17 mouse cellular contexts compared by ENCODE assay signal in the genomic region with DNA sequence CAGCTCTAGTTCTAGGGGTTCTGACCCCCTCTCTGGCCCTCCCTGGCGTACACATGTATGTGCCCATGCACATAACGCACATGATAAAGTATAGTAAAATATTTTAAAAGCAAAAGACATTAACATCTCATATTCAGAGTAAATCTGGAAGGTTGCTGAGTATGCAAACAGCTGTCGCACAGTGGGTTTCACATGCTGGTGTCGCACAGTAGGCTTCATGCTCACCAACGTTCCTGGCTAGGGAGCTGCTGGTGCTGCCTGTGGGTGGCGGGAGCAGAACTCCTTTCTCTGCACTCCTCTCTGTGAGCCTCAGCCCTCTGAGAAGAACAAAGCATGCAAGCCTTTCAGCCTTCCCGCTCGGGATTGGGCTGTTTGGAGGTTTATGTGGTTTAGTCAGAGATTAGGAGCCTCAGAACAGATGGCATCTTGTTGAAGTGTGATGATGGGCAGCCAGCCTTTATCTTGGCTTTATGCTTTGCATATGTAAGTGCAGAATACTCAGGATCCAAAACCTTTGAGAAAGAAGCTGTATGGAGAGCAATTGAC. TPM values are rescaled to one million over a fixed set of nuclear protein-coding genes. Genes with fewer than 3 reads are reported as not detected.
DNase-seq lines count a peak whose midpoint lies in the region; ATAC-seq lines count a peak whose summit lies in the region.
"Had no signal": no experiment of that assay in that cellular context is flagged by ENCODE, and none has a peak within 500 bp of the region (broad histone marks: within the 10 kb centered on the region; RNA-seq: fewer than 3 reads in every experiment).

No protein-coding gene starts in this region.

- H3K27me3 ChIP-seq in limb, embryonic 10.5 days (ENCODE audit: low read depth, poor library complexity, severe bottlenecking), result no peaks in the 10 kb centered on the region
- no peaks in the 10 kb centered on the region for H3K27me3 ChIP-seq in kidney, embryonic 14.5 days (ENCODE audit: control insufficient read depth, insufficient read depth, low read length)
- H3K27me3 ChIP-seq: embryonic facial prominence, embryonic 12.5 days; heart, embryonic 13.5 days; hindbrain, embryonic 12.5 days; liver, embryonic 15.5 days had no signal

- H3K27ac ChIP-seq in limb, embryonic 10.5 days, result no peak overlapping the region
- no peak overlapping the region for H3K27ac ChIP-seq in kidney, embryonic 14.5 days (ENCODE audit: low read depth, low read length)
- H3K27ac ChIP-seq: embryonic facial prominence, embryonic 12.5 days; heart, embryonic 13.5 days; hindbrain, embryonic 12.5 days; liver, embryonic 15.5 days had no signal

- no peak overlapping the region for H3K4me3 ChIP-seq in limb, embryonic 10.5 days
- no peak overlapping the region for H3K4me3 ChIP-seq in kidney, embryonic 14.5 days (ENCODE audit: low read length)
- H3K4me3 ChIP-seq: embryonic facial prominence, embryonic 12.5 days; heart, embryonic 13.5 days; hindbrain, embryonic 12.5 days; liver, embryonic 15.5 days had no signal

- intact Hi-C loops in left cerebral cortex, postnatal 25 days (cut with DNase I), result no loop called here

- H3K9ac ChIP-seq in kidney, embryonic 14.5 days (ENCODE audit: low read depth, low read length), result no peak overlapping the region
- H3K9ac ChIP-seq: embryonic facial prominence, embryonic 12.5 days; heart, embryonic 13.5 days; hindbrain, embryonic 12.5 days; liver, embryonic 15.5 days had no signal

- H3K4me1 ChIP-seq in limb, embryonic 10.5 days, result 0 out of 2 replicates have a peak, but pooled peaks cover 2% of the 10 kb centered on the region
- no peaks in the 10 kb centered on the region for H3K4me1 ChIP-seq in kidney, embryonic 14.5 days (ENCODE audit: control insufficient read depth, insufficient read depth, low read length)
- H3K4me1 ChIP-seq: embryonic facial prominence, embryonic 12.5 days; hindbrain, embryonic 12.5 days had no signal

- no peak overlapping the region for H3K4me2 ChIP-seq in kidney, embryonic 14.5 days (replicated peaks; ENCODE audit: low read depth, low read length)
- H3K4me2 ChIP-seq: embryonic facial prominence, embryonic 12.5 days; heart, embryonic 13.5 days; hindbrain, embryonic 12.5 days; liver, embryonic 15.5 days had no signal

- no peaks in the 10 kb centered on the region for H3K9me3 ChIP-seq in limb, embryonic 10.5 days (replicated peaks)
- H3K9me3 ChIP-seq in kidney, embryonic 14.5 days (ENCODE audit: control insufficient read depth, low read length), result no peaks in the 10 kb centered on the region
- H3K9me3 ChIP-seq: embryonic facial prominence, embryonic 12.5 days; G1E; heart, embryonic 13.5 days; hindbrain, embryonic 12.5 days; liver, embryonic 15.5 days had no signal

- peaks cover 96% of the 10 kb centered on the region for H3K36me3 ChIP-seq in limb, embryonic 10.5 days
- peaks cover 68% of the 10 kb centered on the region for H3K36me3 ChIP-seq in kidney, embryonic 14.5 days (ENCODE audit: control insufficient read depth, insufficient read depth, low read length)

- ATAC-seq in frontal cortex, adult (ENCODE audit: low TSS enrichment), result peak; percentile 92
- no peak for ATAC-seq in kidney, embryonic 14.5 days (ENCODE audit: low FRiP score, low TSS enrichment)
- no peak for ATAC-seq in CD4-positive, CD25-positive, alpha-beta regulatory T cell, adult 4 months
- ATAC-seq: activated CD4-positive, CD25-positive, alpha-beta regulatory T cell, adult 4 months had no signal

- WGBS in limb, embryonic 10.5 days, result 85% methylated on average over 8 of the region's 8 CpGs
- 88% methylated on average over 8 of the region's 8 CpGs for WGBS in kidney, embryonic 14.5 days

- no peak for DNase-seq in frontal cortex, postnatal 25 days (ENCODE audit: low spot score in 2 of 2)
- DNase-seq in left cerebral cortex, postnatal 25 days (ENCODE audit: low spot score in 2 of 2), result peak; percentile 42 to 87
- no peak for DNase-seq in left cerebral cortex, adult 11 months (ENCODE audit: low spot score)
- DNase-seq in limb, embryonic 10.5 days (ENCODE audit: low spot score), result peak; percentile 24
- DNase-seq in right cerebral cortex, postnatal 4 days, result peak; percentile 23
- DNase-seq: cerebellum, adult 9-11 months; kidney, adult 2 months; spleen, adult 18-20 months had no signal

RNA-seq across cellular contexts. Expression of a gene that starts 29.0 kb away (rescaled TPM):
- total RNA-seq in left cerebral cortex, postnatal 25 days (2021), result 100 to 1,000 TPM in 1 of 2 experiments, 10 to 100 TPM in 1; 93.7 to 110 TPM
- 76.7 and 89.2 TPM in 2 replicates for polyA plus RNA-seq in limb, embryonic 10.5 days (2016; fragmentation: Nextera tagmentation; extraction: Ambion mirVana)
- 76.9 and 82.0 TPM in 2 replicates for polyA plus RNA-seq in kidney, embryonic 14.5 days (2014; fragmentation: Nextera tagmentation; extraction: Ambion mirVana)
- polyA plus RNA-seq in CD4-positive, CD25-positive, alpha-beta regulatory T cell, adult 4 months (2017; shearing (Covaris generic)), result 10 to 100 TPM; 54.0 to 64.9 TPM

Comparison
In these comparisons a context has a peak if more than half of its experiments do, and no peak if none do; other contexts are left out.
1. DNase-seq: peak in left cerebral cortex, postnatal 25 days (2 of 2), limb, embryonic 10.5 days (single experiment) and right cerebral cortex, postnatal 4 days (single experiment); none in frontal cortex, postnatal 25 days (0 of 2) and left cerebral cortex, adult 11 months (single experiment).